Mouse (Mus musculus) layer of hippocampus, postnatal 25 days (tissue): Measurements from ENCODE around the gene Tnfrsf4. TPM values are rescaled to one million over a fixed set of nuclear protein-coding genes. Genes with fewer than 3 reads are reported as not detected.

Experiments used
- DNase-seq, 2 experiments: peaks; one replicate each; pipeline ENCODE4 v3.0.0; 2022; ENCODE audit warnings: mixed read lengths in 2 of 2, low spot score in 1 of 2; ENCODE audit errors: extremely low spot score in 1 of 2
- microRNA-seq, 2 experiments: library from miRNA; unstranded; fragments of <30 nt; microRNA quantifications; one replicate each; pipeline ENCODE4 v1.2.0; 2021
- total RNA-seq, 2 experiments: library from RNA; stranded (reverse); gene quantifications; 2 replicates each; pipeline ENCODE4 v1.2.3; 2021

Tnfrsf4 gene
- total RNA-seq, 2 experiments from 2014 or later: 1.0 to 2.2 TPM

DNA sequence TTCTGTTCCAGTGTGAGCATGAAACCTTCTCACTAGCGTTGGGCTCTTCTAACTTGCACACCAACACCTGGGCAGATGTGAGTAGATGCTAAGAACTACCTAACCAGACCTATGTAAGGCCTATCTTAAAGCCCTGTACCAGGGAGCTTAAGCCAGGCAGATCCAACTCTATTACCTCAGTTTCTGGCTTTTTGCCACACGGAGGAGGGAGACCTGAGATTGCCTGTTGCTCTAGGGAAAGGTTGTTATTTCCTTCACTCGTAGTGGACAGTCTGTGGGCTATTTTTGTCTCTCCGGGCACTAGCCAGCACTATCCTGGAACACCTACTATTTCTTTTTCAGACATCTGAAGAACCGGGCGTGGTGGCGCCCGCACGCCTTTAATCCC, 50.9 kb downstream of the Tnfrsf4 start:
- no peak for DNase-seq

DNA sequence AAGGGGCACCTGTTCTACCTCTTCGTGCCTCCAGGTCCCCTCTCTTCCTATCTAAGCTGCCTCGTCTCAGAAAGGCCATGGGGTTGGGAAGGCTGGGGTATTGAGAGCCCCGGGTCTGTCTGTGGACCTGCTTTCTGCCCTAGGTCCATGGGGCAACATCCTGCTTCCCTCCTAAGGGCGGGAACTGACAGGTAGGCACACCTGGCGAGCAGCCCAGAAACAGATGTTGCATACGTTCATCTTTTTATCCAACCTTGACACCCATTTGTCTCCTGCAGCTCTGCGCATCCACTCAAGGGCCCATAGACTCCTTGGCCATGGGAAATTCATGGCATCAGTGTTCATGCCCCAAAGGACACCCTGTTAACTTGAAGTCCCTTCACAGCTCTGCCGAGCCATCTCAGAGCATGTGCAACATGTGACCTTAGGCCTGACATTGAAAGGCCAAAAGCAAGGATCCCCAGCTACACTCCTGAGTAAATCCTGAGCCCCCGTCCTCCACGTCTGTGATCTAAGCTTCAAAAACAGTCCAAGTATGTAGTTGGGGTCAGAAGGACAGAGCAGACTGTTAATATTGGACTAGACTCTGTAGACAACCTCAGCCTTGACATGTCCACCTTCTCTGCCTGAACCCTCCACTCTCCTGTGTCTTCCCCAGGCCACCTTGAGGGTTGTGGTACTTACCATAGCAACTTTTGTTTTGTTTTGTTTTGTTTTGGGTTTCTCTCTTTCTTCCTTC, 51.7 kb downstream of the Tnfrsf4 start:
- DNase-seq: no peak

Small RNA genes lying within 50 kb of the gene (microRNA-seq; reads per million reads assigned to microRNA genes)
- gene Mir200a (3.3 to 3.6 reads per million in 2 experiments), gene Mir200b (28.7 to 38.8 reads per million in 2 experiments), gene Mir429 (24.1 to 24.9 reads per million in 2 experiments)

Other genes with a start within 250 kb of the Tnfrsf4 start
- gene Vwa1, start 239.1 kb upstream of the Tnfrsf4 start, total RNA-seq: 10 to 100 TPM in 1 of 2 experiments, 1 to 10 TPM in 1; 9.7 to 10.3 TPM
- gene Tmem88b, start 228.0 kb upstream of the Tnfrsf4 start, total RNA-seq: 10 to 100 TPM; 31.3 to 33.9 TPM
- not detected for gene Ankrd65, start 223.4 kb upstream of the Tnfrsf4 start, total RNA-seq
- gene Mrpl20, start 211.0 kb upstream of the Tnfrsf4 start, total RNA-seq: 10 to 100 TPM; 82.3 to 93.0 TPM
- gene Ccnl2, start 201.4 kb upstream of the Tnfrsf4 start, total RNA-seq: 10 to 100 TPM; 72.2 to 91.2 TPM
- 100 to 1,000 TPM in 1 of 2 experiments, 10 to 100 TPM in 1; 95.9 to 105 TPM for gene Aurkaip1, start 182.6 kb upstream of the Tnfrsf4 start, total RNA-seq
- gene Mxra8, start 174.2 kb upstream of the Tnfrsf4 start, total RNA-seq: 1 to 10 TPM; 7.5 to 7.7 TPM
- gene Dvl1, start 166.4 kb upstream of the Tnfrsf4 start, total RNA-seq: 10 to 100 TPM; 75.6 to 77.2 TPM
- under 1 TPM; 0.31 to 0.32 TPM for gene Tas1r3, start 150.5 kb upstream of the Tnfrsf4 start, total RNA-seq
- gene Cptp, start 144.4 kb upstream of the Tnfrsf4 start, total RNA-seq: 10 to 100 TPM; 29.7 to 33.0 TPM
- gene Ints11, start 144.3 kb upstream of the Tnfrsf4 start, total RNA-seq: 10 to 100 TPM; 35.6 to 36.4 TPM
- 10 to 100 TPM; 58.3 to 69.5 TPM for gene Pusl1, start 122.1 kb upstream of the Tnfrsf4 start, total RNA-seq
- gene Acap3, start 122.0 kb upstream of the Tnfrsf4 start, total RNA-seq: 100 to 1,000 TPM; 127 to 145 TPM
- gene Ube2j2, start 70.0 kb upstream of the Tnfrsf4 start, total RNA-seq: 10 to 100 TPM; 71.5 to 73.6 TPM
- 10 to 100 TPM; 16.7 to 17.7 TPM for gene C1qtnf12, start 51.5 kb upstream of the Tnfrsf4 start, total RNA-seq
- gene B3galt6, start 21.2 kb upstream of the Tnfrsf4 start, total RNA-seq: 10 to 100 TPM; 10.4 to 11.2 TPM
- gene Sdf4, start 21.0 kb upstream of the Tnfrsf4 start, total RNA-seq: 100 to 1,000 TPM; 180 to 193 TPM
- not detected for gene Tnfrsf18, start 12.3 kb downstream of the Tnfrsf4 start, total RNA-seq
- under 1 TPM; 0.12 to 0.31 TPM for gene Ttll10, start 45.6 kb downstream of the Tnfrsf4 start, total RNA-seq
- gene 9430015G10Rik, start 96.1 kb downstream of the Tnfrsf4 start, total RNA-seq: 10 to 100 TPM; 21.6 to 30.3 TPM
- gene Rnf223, start 116.7 kb downstream of the Tnfrsf4 start, total RNA-seq: under 1 TPM; 0.59 to 0.89 TPM
- gene Agrn, start 183.6 kb downstream of the Tnfrsf4 start, total RNA-seq: 100 to 1,000 TPM; 142 to 167 TPM
- under 1 TPM in 1 of 2 experiments, not detected in 1; 0.49 TPM for gene Isg15, start 187.0 kb downstream of the Tnfrsf4 start, total RNA-seq
- 1 to 10 TPM; 5.4 to 6.9 TPM for gene AW011738, start 189.5 kb downstream of the Tnfrsf4 start, total RNA-seq
- under 1 TPM; 0.23 to 0.27 TPM for gene Perm1, start 202.0 kb downstream of the Tnfrsf4 start, total RNA-seq
- gene Plekhn1, start 221.0 kb downstream of the Tnfrsf4 start, total RNA-seq: 10 to 100 TPM; 37.9 to 45.9 TPM
- 10 to 100 TPM; 60.5 to 66.7 TPM for gene Noc2l, start 222.2 kb downstream of the Tnfrsf4 start, total RNA-seq
- gene Samd11, start 241.8 kb downstream of the Tnfrsf4 start, total RNA-seq: 1 to 10 TPM; 3.9 to 4.9 TPM